Mouse (Mus musculus): ENCODE data around the gene Mdm2. TPM values are rescaled to one million over a fixed set of nuclear protein-coding genes. Genes with fewer than 3 reads are reported as not detected.
"Not testable (repeated sequence)": the region's sequence is repeated elsewhere in the genome, so short reads cannot be mapped to it uniquely, and the experiment has no call there.

Gene Mdm2
- polyA plus RNA-seq, 1 experiment: 61.6 TPM

GRCm38 (mm10) chr10:117749787-117750343, 39.3 kb upstream of the Mdm2 start:
- TF ChIP-seq POLR2A (IDR thresholded peaks at IDR 0.05; ENCODE audit: extremely low read depth, insufficient read depth, low read length): no peak
- TF ChIP-seq CTCF (IDR thresholded peaks at IDR 0.05; ENCODE audit: extremely low read depth, insufficient read depth, low read length): no peak
- Histone ChIP-seq H3K4me3 (ENCODE audit: insufficient read depth, low read length) (no peak overlapping the region), H3K27ac (ENCODE audit: insufficient read depth, low read length) (no peak overlapping the region), H3K4me1 (ENCODE audit: control insufficient read depth, insufficient read depth, low read length) (no peaks in the 10 kb centered on the region)

- Histone ChIP-seq H3K4me3 (ENCODE audit: insufficient read depth, low read length) (no peak overlapping the region), H3K27ac (ENCODE audit: insufficient read depth, low read length) (no peak overlapping the region), H3K4me1 (ENCODE audit: control insufficient read depth, insufficient read depth, low read length) (no peaks in the 10 kb centered on the region)
- TF ChIP-seq CTCF (IDR thresholded peaks at IDR 0.05; ENCODE audit: extremely low read depth, insufficient read depth, low read length): no peak
- TF ChIP-seq POLR2A (IDR thresholded peaks at IDR 0.05; ENCODE audit: extremely low read depth, insufficient read depth, low read length): no peak
These were observed 38.6 kb upstream of the Mdm2 start for GRCm38 (mm10) chr10:117749050-117749686.

GRCm38 (mm10) chr10:117748276-117749049, 37.9 kb upstream of the Mdm2 start:
- no peak overlapping the region for H3K27ac ChIP-seq (ENCODE audit: insufficient read depth, low read length)
- no peak overlapping the region for H3K4me3 ChIP-seq (ENCODE audit: insufficient read depth, low read length)
- 0 out of 2 replicates have a peak, but pooled peaks cover 1% of the 10 kb centered on the region for H3K4me1 ChIP-seq (ENCODE audit: control insufficient read depth, insufficient read depth, low read length)
- no peak for TF ChIP-seq CTCF (IDR thresholded peaks at IDR 0.05; ENCODE audit: extremely low read depth, insufficient read depth, low read length)
- no peak for TF ChIP-seq POLR2A (IDR thresholded peaks at IDR 0.05; ENCODE audit: extremely low read depth, insufficient read depth, low read length)

GRCm38 (mm10) chr10:117747711-117748110, 37.2 kb upstream of the Mdm2 start:
- TF ChIP-seq CTCF (IDR thresholded peaks at IDR 0.05; ENCODE audit: extremely low read depth, insufficient read depth, low read length) (no peak), POLR2A (IDR thresholded peaks at IDR 0.05; ENCODE audit: extremely low read depth, insufficient read depth, low read length) (no peak)
- H3K4me3 ChIP-seq (ENCODE audit: insufficient read depth, low read length): no peak overlapping the region
- H3K27ac ChIP-seq (ENCODE audit: insufficient read depth, low read length): no peak overlapping the region
- H3K4me1 ChIP-seq (ENCODE audit: control insufficient read depth, insufficient read depth, low read length): 0 out of 2 replicates have a peak, but pooled peaks cover 1% of the 10 kb centered on the region

- peak within 1 kb of the TSS; percentile 94 for H3K4me3 ChIP-seq (ENCODE audit: insufficient read depth, low read length)
- H3K27ac ChIP-seq (ENCODE audit: insufficient read depth, low read length): no peak within 1 kb of the TSS
- H3K4me1 ChIP-seq (ENCODE audit: control insufficient read depth, insufficient read depth, low read length): 0 out of 2 replicates have a peak, but pooled peaks cover 1% of the 10 kb centered on the region
- TF ChIP-seq CTCF (IDR thresholded peaks at IDR 0.05; ENCODE audit: extremely low read depth, insufficient read depth, low read length): no peak
- TF ChIP-seq POLR2A (IDR thresholded peaks at IDR 0.05; ENCODE audit: extremely low read depth, insufficient read depth, low read length): peak; percentile 62
These were observed 35.8 kb upstream of the Mdm2 start, which contains the start of gene Slc35e3 for GRCm38 (mm10) chr10:117746297-117746883. TSS of gene Slc35e3 (minus strand) at chr10:117746365.

- not testable (repeated sequence) for H3K27ac ChIP-seq (ENCODE audit: insufficient read depth, low read length); H3K4me1 ChIP-seq (ENCODE audit: control insufficient read depth, insufficient read depth, low read length)
- peak overlapping the region; percentile 94 for H3K4me3 ChIP-seq (ENCODE audit: insufficient read depth, low read length)
These were observed 35.2 kb upstream of the Mdm2 start for GRCm38 (mm10) chr10:117745570-117746296.

GRCm38 (mm10) chr10:117743917-117744316, 33.4 kb upstream of the Mdm2 start:
- Histone ChIP-seq H3K4me3 (ENCODE audit: insufficient read depth, low read length) (no peak overlapping the region), H3K27ac (ENCODE audit: insufficient read depth, low read length) (no peak overlapping the region), H3K4me1 (ENCODE audit: control insufficient read depth, insufficient read depth, low read length) (0 out of 2 replicates have a peak, but pooled peaks cover 1% of the 10 kb centered on the region)
- TF ChIP-seq CTCF (IDR thresholded peaks at IDR 0.05; ENCODE audit: extremely low read depth, insufficient read depth, low read length) (no peak), POLR2A (IDR thresholded peaks at IDR 0.05; ENCODE audit: extremely low read depth, insufficient read depth, low read length) (no peak)

- TF ChIP-seq CTCF (IDR thresholded peaks at IDR 0.05; ENCODE audit: extremely low read depth, insufficient read depth, low read length) (no peak), POLR2A (IDR thresholded peaks at IDR 0.05; ENCODE audit: extremely low read depth, insufficient read depth, low read length) (no peak)
- Histone ChIP-seq H3K4me1 (ENCODE audit: control insufficient read depth, insufficient read depth, low read length) (0 out of 2 replicates have a peak, but pooled peaks cover 1% of the 10 kb centered on the region), H3K27ac (ENCODE audit: insufficient read depth, low read length) (no peak overlapping the region), H3K4me3 (ENCODE audit: insufficient read depth, low read length) (no peak overlapping the region)
These were observed 32.6 kb upstream of the Mdm2 start for GRCm38 (mm10) chr10:117743182-117743581.

- Histone ChIP-seq H3K27ac (ENCODE audit: insufficient read depth, low read length) (no peak overlapping the region), H3K4me3 (ENCODE audit: insufficient read depth, low read length) (no peak overlapping the region), H3K4me1 (ENCODE audit: control insufficient read depth, insufficient read depth, low read length) (0 out of 2 replicates have a peak, but pooled peaks cover 1% of the 10 kb centered on the region)
- TF ChIP-seq POLR2A (IDR thresholded peaks at IDR 0.05; ENCODE audit: extremely low read depth, insufficient read depth, low read length) (no peak), CTCF (IDR thresholded peaks at IDR 0.05; ENCODE audit: extremely low read depth, insufficient read depth, low read length) (no peak)
These were observed 32.1 kb upstream of the Mdm2 start for GRCm38 (mm10) chr10:117742618-117743017.
